Mouse (Mus musculus) CD4-positive, CD25-positive, alpha-beta regulatory T cell, adult 4 months (primary cell): ENCODE data around the gene Vopp1. TPM values are rescaled to one million over a fixed set of nuclear protein-coding genes. Genes with fewer than 3 reads are reported as not detected.

Experiments
- ATAC-seq: one replicate; pipeline ENCODE4 v1.8.0; 2017
- polyA plus RNA-seq, 2 experiments: library from polyadenylated mRNA; unstranded; fragments of 100-300 nt; shearing (Covaris generic); gene quantifications; one replicate each; pipeline ENCODE4 v1.2.1; 2017

Vopp1 gene
- polyA plus RNA-seq, 2 experiments from 2014 or later: 10.1 to 11.8 TPM

GRCm38 (mm10) chr6:57782658-57783057, 42.3 kb downstream of the Vopp1 start:
- no peak for ATAC-seq

- no peak for ATAC-seq
Observed at GRCm38 (mm10) chr6:57780359-57780758, 44.6 kb downstream of the Vopp1 start.

- ATAC-seq: no peak
Observed at GRCm38 (mm10) chr6:57773792-57774191, 51.2 kb downstream of the Vopp1 start.

GRCm38 (mm10) chr6:57770467-57771190, 54.3 kb downstream of the Vopp1 start:
- no peak for ATAC-seq

GRCm38 (mm10) chr6:57768948-57769525, 55.9 kb downstream of the Vopp1 start:
- ATAC-seq: no peak

- no peak for ATAC-seq
Observed at GRCm38 (mm10) chr6:57767112-57767868, 57.7 kb downstream of the Vopp1 start.

- ATAC-seq: no peak
Observed at GRCm38 (mm10) chr6:57766287-57766686, 58.7 kb downstream of the Vopp1 start.

- ATAC-seq: no peak
Observed at GRCm38 (mm10) chr6:57765095-57765878, 59.7 kb downstream of the Vopp1 start.

GRCm38 (mm10) chr6:57763054-57763453, 61.9 kb downstream of the Vopp1 start:
- no peak for ATAC-seq

- no peak for ATAC-seq
Observed at GRCm38 (mm10) chr6:57753962-57754759, 70.8 kb downstream of the Vopp1 start.

- ATAC-seq: no peak
Observed at GRCm38 (mm10) chr6:57745748-57746129, 79.2 kb downstream of the Vopp1 start.

GRCm38 (mm10) chr6:57744974-57745747, 79.8 kb downstream of the Vopp1 start:
- ATAC-seq: no peak

GRCm38 (mm10) chr6:57744123-57744522, 80.8 kb downstream of the Vopp1 start:
- ATAC-seq: no peak

- peak; percentile 75 for ATAC-seq
Observed at GRCm38 (mm10) chr6:57743333-57743732, 81.6 kb downstream of the Vopp1 start.

GRCm38 (mm10) chr6:57742749-57743148, 82.2 kb downstream of the Vopp1 start:
- no peak for ATAC-seq

- no peak for ATAC-seq
Observed at GRCm38 (mm10) chr6:57721347-57721746, 103.6 kb downstream of the Vopp1 start.

- ATAC-seq: peak; percentile 55
Observed at GRCm38 (mm10) chr6:57711726-57712125, 113.2 kb downstream of the Vopp1 start.

- peak; percentile 44 for ATAC-seq
Observed at GRCm38 (mm10) chr6:57706721-57707120, 118.2 kb downstream of the Vopp1 start.

- ATAC-seq: no peak
Observed at GRCm38 (mm10) chr6:57703703-57704102, 121.3 kb downstream of the Vopp1 start.

GRCm38 (mm10) chr6:57702743-57703499, 122.0 kb downstream of the Vopp1 start:
- peak; percentile 91 for ATAC-seq
